ENCODE assay signal across 8 mouse cellular contexts in genomic region chr2:25607761-25608622, GRCm38 (mm10). TPM values are rescaled to one million over a fixed set of nuclear protein-coding genes. Genes with fewer than 3 reads are reported as not detected.
DNase-seq lines count a peak whose midpoint lies in the region; ATAC-seq and TF ChIP-seq lines count a peak whose summit lies in the region.

TSS of gene Rabl6 (minus strand) at chr2:25608521.

- 0% methylated on average over 80 of the region's 80 CpGs for WGBS in heart, embryonic 12.5 days
- WGBS in kidney, postnatal 0 days, result under 1% methylated on average over 80 of the region's 80 CpGs
- WGBS in liver, embryonic 11.5 days, result under 1% methylated on average over 80 of the region's 80 CpGs
- under 1% methylated on average over 80 of the region's 80 CpGs for WGBS in stomach, embryonic 14.5 days

- H3K36me3 ChIP-seq in C2C12 (ENCODE audit: control insufficient read depth, insufficient read depth), result peaks cover 7% of the 10 kb centered on the region
- peaks cover 11% of the 10 kb centered on the region for H3K36me3 ChIP-seq in erythroblast, embryonic 14.5 days (ENCODE audit: control insufficient read depth)
- 0 out of 2 replicates have a peak, but pooled peaks cover 4% of the 10 kb centered on the region for H3K36me3 ChIP-seq in heart, embryonic 12.5 days
- no peaks in the 10 kb centered on the region for H3K36me3 ChIP-seq in kidney, postnatal 0 days (ENCODE audit: insufficient read depth, low read length)
- H3K36me3 ChIP-seq in liver, embryonic 11.5 days (ENCODE audit: control insufficient read depth, insufficient read depth, low read length), result no peaks in the 10 kb centered on the region
- H3K36me3 ChIP-seq in stomach, embryonic 14.5 days (ENCODE audit: control insufficient read depth, insufficient read depth, low read length), result no peaks in the 10 kb centered on the region

- H3K4me2 ChIP-seq in heart, embryonic 12.5 days, result peak within 1 kb of the TSS; percentile 62
- H3K4me2 ChIP-seq in kidney, postnatal 0 days (ENCODE audit: low read length), result peak within 1 kb of the TSS; percentile 70
- H3K4me2 ChIP-seq in liver, embryonic 11.5 days, result peak within 1 kb of the TSS; percentile 78
- peak within 1 kb of the TSS; percentile 72 for H3K4me2 ChIP-seq in stomach, embryonic 14.5 days (replicated peaks; ENCODE audit: low read depth, low read length)

- peaks cover 34% of the 10 kb centered on the region for H3K4me1 ChIP-seq in erythroblast, embryonic 14.5 days (ENCODE audit: control insufficient read depth)
- peaks cover 18% of the 10 kb centered on the region for H3K4me1 ChIP-seq in heart, embryonic 12.5 days (replicated peaks)
- peaks cover 9% of the 10 kb centered on the region for H3K4me1 ChIP-seq in kidney, postnatal 0 days (replicated peaks; ENCODE audit: insufficient read depth, low read length)
- H3K4me1 ChIP-seq in liver, embryonic 11.5 days (replicated peaks; ENCODE audit: control insufficient read depth, insufficient read depth, low read length), result peaks cover 17% of the 10 kb centered on the region
- H3K4me1 ChIP-seq in stomach, embryonic 14.5 days (ENCODE audit: control insufficient read depth, insufficient read depth, low read length), result peaks cover 17% of the 10 kb centered on the region

- H3K27ac ChIP-seq in heart, embryonic 12.5 days (ENCODE audit: poor library complexity, severe bottlenecking), result peak within 1 kb of the TSS; percentile 93
- peak within 1 kb of the TSS; percentile 95 for H3K27ac ChIP-seq in kidney, postnatal 0 days
- H3K27ac ChIP-seq in liver, embryonic 11.5 days (ENCODE audit: low read depth, low read length), result peak within 1 kb of the TSS; percentile 78
- peak within 1 kb of the TSS; percentile 95 for H3K27ac ChIP-seq in stomach, embryonic 14.5 days (ENCODE audit: low read length)

- TF ChIP-seq POLR2A in brain, embryonic 14.5 days (IDR thresholded peaks at IDR 0.05; ENCODE audit: borderline replicate concordance, extremely low read depth, insufficient read depth, insufficient read length, poor library complexity, severe bottlenecking), result peak; percentile 99

- peaks cover 53% of the 10 kb centered on the region for H3K79me2 ChIP-seq in C2C12 (ENCODE audit: control insufficient read depth, insufficient read depth)

- H3K27me3 ChIP-seq in C2C12 (ENCODE audit: control insufficient read depth, insufficient read depth, insufficient read length), result no peaks in the 10 kb centered on the region
- peaks cover 2% of the 10 kb centered on the region for H3K27me3 ChIP-seq in erythroblast, embryonic 14.5 days (ENCODE audit: control insufficient read depth)
- peaks cover 28% of the 10 kb centered on the region for H3K27me3 ChIP-seq in heart, embryonic 12.5 days (replicated peaks)
- H3K27me3 ChIP-seq in kidney, postnatal 0 days (ENCODE audit: insufficient read depth, low read length), result no peaks in the 10 kb centered on the region
- peaks cover 8% of the 10 kb centered on the region for H3K27me3 ChIP-seq in liver, embryonic 11.5 days (replicated peaks; ENCODE audit: control insufficient read depth, insufficient read depth, low read length)
- 0 out of 2 replicates have a peak, but pooled peaks cover 2% of the 10 kb centered on the region for H3K27me3 ChIP-seq in stomach, embryonic 14.5 days (ENCODE audit: control insufficient read depth, insufficient read depth, low read length)

- H3ac ChIP-seq in C2C12 (ENCODE audit: control insufficient read depth, insufficient read length, low read depth), result peak within 1 kb of the TSS; percentile 79

- peak; percentile 87 for ATAC-seq in heart, embryonic 12.5 days (ENCODE audit: insufficient number of reproducible peaks, low FRiP score)
- peak; percentile 87 for ATAC-seq in kidney, postnatal 0 days (replicated peaks; ENCODE audit: low FRiP score, low read depth)
- peak; percentile 84 for ATAC-seq in liver, embryonic 11.5 days (replicated peaks; ENCODE audit: low FRiP score)
- peak; percentile 89 for ATAC-seq in stomach, embryonic 14.5 days (ENCODE audit: insufficient number of reproducible peaks, insufficient read depth, low FRiP score, low read depth)

- H3K4me3 ChIP-seq in C2C12 (ENCODE audit: insufficient read depth, poor library complexity, severe bottlenecking), result peak within 1 kb of the TSS; percentile 99
- peak within 1 kb of the TSS; percentile 79 for H3K4me3 ChIP-seq in erythroblast, embryonic 14.5 days (replicated peaks)
- H3K4me3 ChIP-seq in heart, embryonic 12.5 days, result peak within 1 kb of the TSS; percentile 84
- H3K4me3 ChIP-seq in kidney, postnatal 0 days (replicated peaks; ENCODE audit: low read depth, low read length), result peak within 1 kb of the TSS; percentile 94
- H3K4me3 ChIP-seq in liver, embryonic 11.5 days (ENCODE audit: low read depth, low read length), result peak within 1 kb of the TSS; percentile 77
- peak within 1 kb of the TSS; percentile 99 for H3K4me3 ChIP-seq in stomach, embryonic 14.5 days (ENCODE audit: low read depth, low read length)

- DNase-seq in brain, embryonic 14.5 days (ENCODE audit: low read depth), result peak; percentile 95
- peak; percentile 94 for DNase-seq in kidney, postnatal 0 days (ENCODE audit: low spot score)
- peak; percentile 88 for DNase-seq in liver, embryonic 11.5 days (ENCODE audit: low spot score)
- peak; percentile 92 for DNase-seq in naive thymus-derived CD4-positive, alpha-beta T cell, adult 2 months (ENCODE audit: low read depth)

- peak within 1 kb of the TSS; percentile 97 for H3K9ac ChIP-seq in heart, embryonic 12.5 days
- peak within 1 kb of the TSS; percentile 98 for H3K9ac ChIP-seq in kidney, postnatal 0 days (ENCODE audit: low read depth, low read length)
- H3K9ac ChIP-seq in liver, embryonic 11.5 days (ENCODE audit: low read depth, low read length), result peak within 1 kb of the TSS; percentile 90
- peak within 1 kb of the TSS; percentile 92 for H3K9ac ChIP-seq in stomach, embryonic 14.5 days (replicated peaks; ENCODE audit: low read depth, low read length)

- TF ChIP-seq CTCF in C2C12 (IDR thresholded peaks at IDR 0.05; ENCODE audit: control insufficient read depth, insufficient read depth, insufficient read length), result no peak
- TF ChIP-seq CTCF in brain, embryonic 14.5 days (IDR thresholded peaks at IDR 0.05; ENCODE audit: borderline replicate concordance, extremely low read depth, insufficient read depth, insufficient read length), result no peak
- no peak for TF ChIP-seq CTCF in kidney, postnatal 0 days (IDR thresholded peaks at IDR 0.05; ENCODE audit: low read depth)

- H3K9me3 ChIP-seq in erythroblast, embryonic 14.5 days (ENCODE audit: control insufficient read depth, low read length), result no peaks in the 10 kb centered on the region
- no peaks in the 10 kb centered on the region for H3K9me3 ChIP-seq in heart, embryonic 12.5 days (replicated peaks)
- H3K9me3 ChIP-seq in kidney, postnatal 0 days (replicated peaks; ENCODE audit: low read length), result no peaks in the 10 kb centered on the region
- no peaks in the 10 kb centered on the region for H3K9me3 ChIP-seq in liver, embryonic 11.5 days (ENCODE audit: control insufficient read depth, low read length)
- H3K9me3 ChIP-seq in stomach, embryonic 14.5 days (ENCODE audit: control insufficient read depth, low read depth, low read length), result no peaks in the 10 kb centered on the region

- peaks cover 41% of the 10 kb centered on the region for H3K79me3 ChIP-seq in C2C12 (ENCODE audit: low read depth)

TF ChIP-seq in C2C12, 6 proteins besides CTCF, POLR2A, EP300 and RAD21:
- TF ChIP-seq MAX (IDR thresholded peaks at IDR 0.05), result peak; percentile 100
- TF ChIP-seq MYOG (IDR thresholded peaks at IDR 0.05; ENCODE audit: control insufficient read depth, extremely low read depth, insufficient read length), result no peak

RNA-seq across cellular contexts. Expression of gene Rabl6, which starts in this region (rescaled TPM):
- polyA plus RNA-seq in C2C12 (2012; fragmentation: generic; extraction: Trizol), result 58.9 TPM
- 86.1 and 87.9 TPM in 2 replicates for polyA plus RNA-seq in brain, embryonic 14.5 days (2012; rRNA removed)
- 4.6 and 6.1 TPM in 2 replicates for polyA plus RNA-seq in erythroblast, embryonic 14.5 days (2012)
- 48.6 and 49.2 TPM in 2 replicates for polyA plus RNA-seq in heart, embryonic 12.5 days (2016; fragmentation: Nextera tagmentation; extraction: Ambion mirVana)
- polyA plus RNA-seq in kidney, postnatal 0 days (2015; fragmentation: Nextera tagmentation; extraction: Ambion mirVana), result 45.6 and 56.9 TPM in 2 replicates
- 59.3 and 67.7 TPM in 2 replicates for polyA plus RNA-seq in liver, embryonic 11.5 days (2014; fragmentation: Nextera tagmentation; extraction: Ambion mirVana)
- 67.2 and 69.0 TPM in 2 replicates for polyA plus RNA-seq in stomach, embryonic 14.5 days (2014; fragmentation: Nextera tagmentation; extraction: Ambion mirVana)

Comparison
In these comparisons a context has a peak if more than half of its experiments do, and no peak if none do; other contexts are left out.
1. Peak in every context shown above with its lines: DNase-seq, ATAC-seq, H3K4me3 ChIP-seq and H3K27ac ChIP-seq.